Mouse (Mus musculus) MEL (cell line): ENCODE data around the gene Lcn2.

Experiments used
- BHLHE40 ChIP-seq: IDR thresholded peaks from 2 replicates; pipeline ENCODE4 v1.6.1; 2012; ENCODE audit warnings: low read depth, mild to moderate bottlenecking, inconsistent platforms, low read length, improper control_type of control experiment, borderline replicate concordance
- CTCF ChIP-seq, 3 experiments: IDR thresholded peaks in 2 of 3; conservative IDR thresholded peaks in 1 of 3; 2 replicates each; pipeline ENCODE4 v1.5.1; 2011 to 2012; ENCODE audit warnings: low read length in 3 of 3, low read depth in 2 of 3, mild to moderate bottlenecking in 2 of 3, improper control_type of control experiment in 1 of 3, inconsistent platforms in 1 of 3, mixed read lengths in 1 of 3, moderate library complexity in 1 of 3; ENCODE audit not compliant: control insufficient read depth in 1 of 3, insufficient read depth in 1 of 3, poor library complexity in 1 of 3, severe bottlenecking in 1 of 3
- ELF1 ChIP-seq: IDR thresholded peaks from 2 replicates; pipeline ENCODE4 v1.6.1; 2014; ENCODE audit warnings: low read depth, mild to moderate bottlenecking, inconsistent platforms, low read length, improper control_type of control experiment, moderate library complexity
- HCFC1 ChIP-seq: IDR thresholded peaks from 2 replicates; pipeline ENCODE4 v1.6.1; 2012; ENCODE audit warnings: low read depth, mild to moderate bottlenecking, inconsistent platforms, low read length, improper control_type of control experiment, moderate library complexity
- SIN3A ChIP-seq: IDR thresholded peaks from 2 replicates; pipeline ENCODE4 v1.6.1; 2012; ENCODE audit warnings: low read length, improper control_type of control experiment, inconsistent platforms
- SMC3 ChIP-seq: IDR thresholded peaks from 2 replicates; pipeline ENCODE4 v1.6.1; 2011; ENCODE audit warnings: low read depth, low read length, improper control_type of control experiment
- TCF12 ChIP-seq: IDR thresholded peaks from 2 replicates; pipeline ENCODE4 v1.6.1; 2014; ENCODE audit warnings: low read depth, mild to moderate bottlenecking, inconsistent platforms, low read length, improper control_type of control experiment, moderate library complexity
- USF2 ChIP-seq, 2 experiments: IDR thresholded peaks; 2 replicates each; pipeline ENCODE4 v1.6.1; 2011 to 2012; ENCODE audit warnings: improper control_type of control experiment in 2 of 2, low read length in 2 of 2, borderline replicate concordance in 1 of 2, inconsistent platforms in 1 of 2, low read depth in 1 of 2, mild to moderate bottlenecking in 1 of 2; ENCODE audit not compliant: insufficient read depth in 1 of 2

DNA sequence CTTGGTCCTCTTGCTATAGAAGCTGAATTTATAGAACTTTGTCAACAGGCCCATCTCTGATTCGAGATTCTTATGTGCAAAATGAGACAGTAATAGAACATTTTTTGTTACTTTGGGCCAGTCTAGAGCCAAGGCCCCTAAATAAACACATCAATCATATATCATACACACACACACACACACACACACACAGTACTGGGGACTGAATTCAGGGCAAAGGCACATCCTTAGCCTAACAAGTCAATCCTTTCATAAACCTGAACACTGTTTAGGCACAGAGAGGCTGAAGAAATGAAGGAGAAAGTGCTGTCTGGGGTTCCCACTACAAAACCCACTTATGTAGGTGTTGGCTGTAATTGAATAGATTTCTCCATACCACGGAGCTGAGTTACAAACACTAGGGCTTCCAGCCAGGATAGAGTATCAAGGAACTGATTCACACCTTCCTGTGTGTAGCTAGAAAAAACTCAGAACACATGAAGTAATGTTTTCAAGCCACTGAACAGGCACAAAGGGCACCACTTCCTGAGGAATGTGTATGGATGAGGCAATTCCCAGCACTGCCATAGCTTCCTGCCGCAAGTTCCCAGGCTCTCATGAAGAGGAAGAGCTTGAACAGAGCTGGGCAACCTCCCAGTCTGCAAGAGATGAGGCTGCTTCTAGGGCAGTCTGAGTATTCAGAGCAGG, 48.8 kb upstream of the Lcn2 start:
- TF ChIP-seq TCF12 (no peak), HCFC1 (no peak), BHLHE40 (no peak), SIN3A (no peak), CTCF (IDR thresholded peaks at IDR 0.05 in 2 of 3, conservative IDR thresholded peaks at IDR 0.05 in 1 of 3; ENCODE audit: control insufficient read depth in 1 of 3, insufficient read depth in 1 of 3, low read depth in 2 of 3, low read length in 3 of 3, poor library complexity in 1 of 3, severe bottlenecking in 1 of 3) (no peak), USF2 (IDR thresholded peaks at IDR 0.05; ENCODE audit: borderline replicate concordance in 1 of 2, insufficient read depth in 1 of 2, low read depth in 1 of 2, low read length in 2 of 2) (no peak), SMC3 (no peak), ELF1 (no peak)
